Mouse (Mus musculus): ENCODE results near the gene Gm10778.

GRCm38 (mm10) chr10:81615486-81615885 is 33.4 kb upstream of the Gm10778 start:
- TF ChIP-seq CTCF (IDR thresholded peaks at IDR 0.05; ENCODE audit: borderline replicate concordance, insufficient read depth, low read depth, low read length), result no peak
- no peak for TF ChIP-seq POLR2A (IDR thresholded peaks at IDR 0.05; ENCODE audit: borderline replicate concordance, insufficient read depth, low read length)

All from cerebellum, adult 2 months (tissue).